Mouse (Mus musculus): Measurements from ENCODE around the gene Crhbp.

GRCm38 (mm10) chr13:95474294-95474693 lies 29.6 kb upstream of the Crhbp start:
- TF ChIP-seq CTCF (IDR thresholded peaks at IDR 0.05; ENCODE audit: extremely low read depth, insufficient read depth, low read length) = no peak
- no peak for TF ChIP-seq POLR2A (IDR thresholded peaks at IDR 0.05; ENCODE audit: extremely low read depth, insufficient read depth, low read length)
